Mouse (Mus musculus) MEL (cell line): ENCODE data around the gene Eef1akmt2.

Experiments
- CHD1 ChIP-seq: IDR thresholded peaks from 2 replicates; pipeline ENCODE4 v1.6.1; 2012; ENCODE audit warnings: low read depth, mild to moderate bottlenecking, inconsistent platforms, low read length, improper control_type of control experiment
- CHD2 ChIP-seq: IDR thresholded peaks from 2 replicates; pipeline ENCODE4 v1.6.1; 2011; ENCODE audit warnings: low read length, improper control_type of control experiment
- CTCF ChIP-seq, 3 experiments: IDR thresholded peaks in 2 of 3; conservative IDR thresholded peaks in 1 of 3; 2 replicates each; pipeline ENCODE4 v1.5.1; 2011 to 2012; ENCODE audit warnings: low read length in 3 of 3, low read depth in 2 of 3, mild to moderate bottlenecking in 2 of 3, improper control_type of control experiment in 1 of 3, inconsistent platforms in 1 of 3, mixed read lengths in 1 of 3, moderate library complexity in 1 of 3; ENCODE audit not compliant: control insufficient read depth in 1 of 3, insufficient read depth in 1 of 3, poor library complexity in 1 of 3, severe bottlenecking in 1 of 3
- MAX ChIP-seq: IDR thresholded peaks from 2 replicates; pipeline ENCODE4 v1.6.1; 2011; ENCODE audit warnings: low read length, improper control_type of control experiment
- MYC ChIP-seq: IDR thresholded peaks from 2 replicates; pipeline ENCODE4 v1.6.1; 2011; ENCODE audit warnings: low read depth, mild to moderate bottlenecking, low read length, improper control_type of control experiment, moderate library complexity
- NELFE ChIP-seq: IDR thresholded peaks from 2 replicates; pipeline ENCODE4 v1.6.1; 2011; ENCODE audit warnings: low read depth, low read length, improper control_type of control experiment
- POLR2A ChIP-seq, 2 experiments: IDR thresholded peaks; 2 replicates each; pipeline ENCODE4 v1.6.1; 2011 to 2012; ENCODE audit warnings: low read length in 2 of 2, mild to moderate bottlenecking in 2 of 2, control low read depth in 1 of 2, improper control_type of control experiment in 1 of 2, low read depth in 1 of 2, moderate library complexity in 1 of 2; ENCODE audit not compliant: control insufficient read depth in 1 of 2, insufficient read depth in 1 of 2, poor library complexity in 1 of 2
- POLR2AphosphoS2 ChIP-seq: IDR thresholded peaks from 2 replicates; pipeline ENCODE4 v1.6.1; 2011; ENCODE audit warnings: low read length, improper control_type of control experiment
- POLR2AphosphoS5 ChIP-seq: IDR thresholded peaks from 2 replicates; pipeline ENCODE4 v1.6.1; 2012; ENCODE audit warnings: low read depth, borderline replicate concordance, mild to moderate bottlenecking, inconsistent platforms, low read length, moderate library complexity, mixed read lengths
- ZNF384 ChIP-seq: IDR thresholded peaks from 2 replicates; pipeline ENCODE4 v1.6.1; 2012; ENCODE audit warnings: low read depth, mild to moderate bottlenecking, inconsistent platforms, low read length, improper control_type of control experiment

- TF ChIP-seq MAX (no peak), POLR2A (IDR thresholded peaks at IDR 0.05; ENCODE audit: control insufficient read depth in 1 of 2, insufficient read depth in 1 of 2, low read depth in 1 of 2, low read length in 2 of 2, poor library complexity in 1 of 2) (no peak), POLR2AphosphoS5 (no peak), MYC (no peak), POLR2AphosphoS2 (no peak), NELFE (no peak), CTCF (IDR thresholded peaks at IDR 0.05 in 2 of 3, conservative IDR thresholded peaks at IDR 0.05 in 1 of 3; ENCODE audit: control insufficient read depth in 1 of 3, insufficient read depth in 1 of 3, low read depth in 2 of 3, low read length in 3 of 3, poor library complexity in 1 of 3, severe bottlenecking in 1 of 3) (no peak), ZNF384 (no peak), CHD2 (no peak), CHD1 (no peak)
Measured at GRCm38 (mm10) chr7:132788826-132789225, 63.6 kb downstream of the Eef1akmt2 start.
